Mouse (Mus musculus) stomach, embryonic 15.5 days (tissue): ENCODE measurements around the gene Alms1. TPM values are rescaled to one million over a fixed set of nuclear protein-coding genes. Genes with fewer than 3 reads are reported as not detected.

Source experiments
- ATAC-seq: fragments of 200-750 bp; cut with Nextera tagmentation; 2 replicates; pipeline ENCODE4 v1.8.0; 2017; ENCODE audit warnings: low read depth, moderate number of reproducible peaks, moderate TSS enrichment; ENCODE audit not compliant: insufficient read depth, low FRiP score
- H3K27ac ChIP-seq: fragments of 300-500 bp; sonication (generic); 2 replicates; pipeline ENCODE4 v1.5.1; 2015; ENCODE audit warnings: mild to moderate bottlenecking, inconsistent platforms
- H3K27me3 ChIP-seq: fragments of 300-500 bp; sonication (generic); replicated peaks from 2 replicates; pipeline ENCODE4 v1.6.1; 2015; ENCODE audit warnings: inconsistent platforms
- H3K36me3 ChIP-seq: fragments of 300-500 bp; sonication (generic); 2 replicates; pipeline ENCODE4 v1.6.1; 2015; ENCODE audit warnings: inconsistent platforms
- H3K4me1 ChIP-seq: fragments of 300-500 bp; sonication (generic); 2 replicates; pipeline ENCODE4 v1.6.1; 2015; ENCODE audit warnings: inconsistent platforms
- H3K4me2 ChIP-seq: fragments of 300-500 bp; sonication (generic); 2 replicates; pipeline ENCODE4 v1.6.1; 2015; ENCODE audit warnings: mild to moderate bottlenecking, inconsistent platforms
- H3K4me3 ChIP-seq: fragments of 300-500 bp; sonication (generic); replicated peaks from 2 replicates; pipeline ENCODE4 v1.5.1; 2015; ENCODE audit warnings: inconsistent platforms
- H3K9ac ChIP-seq: fragments of 300-500 bp; sonication (generic); 2 replicates; pipeline ENCODE4 v1.6.1; 2015; ENCODE audit warnings: inconsistent platforms
- H3K9me3 ChIP-seq: fragments of 300-500 bp; sonication (generic); 2 replicates; pipeline ENCODE4 v1.6.1; 2016; ENCODE audit warnings: inconsistent platforms
- WGBS: fragments of 180-500 bp; shearing (Covaris S2); methylation state at CpG from one replicate; pipeline ENCODE4 v1.1.7; 2015; 5-methylcytosine and 5-hydroxymethylcytosine counted together
- polyA plus RNA-seq: library from polyadenylated mRNA; unstranded; fragments of >200 nt; fragmentation: Nextera tagmentation; extraction: Ambion mirVana; gene quantifications from 2 replicates; pipeline ENCODE4 v1.2.1, GENCODE M21; 2015

Gene Alms1
- polyA plus RNA-seq = 4.0 and 5.2 TPM in 2 replicates

DNA sequence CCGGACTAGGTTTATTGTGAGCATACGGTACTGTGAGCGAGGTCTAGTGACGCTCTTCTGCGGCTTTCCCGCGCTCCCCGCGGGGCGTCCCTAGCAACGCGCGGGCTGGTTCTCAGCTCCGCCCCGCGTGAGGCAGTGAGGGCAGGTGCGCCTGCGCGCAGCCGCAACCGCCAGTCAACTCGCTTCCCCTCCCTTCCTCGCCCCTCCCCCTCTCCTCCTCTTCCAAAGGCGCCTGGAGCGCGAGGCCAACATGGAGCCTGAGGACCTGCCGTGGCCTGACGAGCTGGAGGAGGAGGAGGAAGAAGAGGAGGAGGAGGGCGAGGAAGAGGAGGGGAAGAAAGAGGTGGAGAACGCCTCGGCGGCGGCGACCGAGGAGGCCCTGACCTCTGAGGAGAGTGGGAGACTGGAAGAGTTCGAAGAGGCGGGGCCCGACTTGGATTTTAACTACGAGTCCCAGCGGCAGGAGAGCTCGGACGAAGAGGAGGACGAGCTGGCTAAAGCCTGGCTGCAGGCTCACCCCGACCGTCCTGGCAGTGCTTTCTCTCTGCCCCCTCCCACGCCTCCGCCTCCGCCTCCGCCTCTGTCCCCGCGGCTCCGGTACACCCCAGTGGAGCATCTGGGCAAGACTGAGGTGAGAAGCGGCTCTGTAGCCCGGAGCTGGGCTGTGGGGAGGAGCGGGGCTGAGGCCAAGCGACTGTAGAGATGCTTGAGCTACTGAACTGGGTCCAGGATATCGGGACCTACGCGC, at the start of gene Alms1:
Gene Alms1, plus strand, starts transcription at position 136 of the 748 bp plus-strand sequence.
- Histone ChIP-seq H3K4me1 (peaks cover 9% of the 10 kb centered on the region; the same call in 1 of the 2 replicates), H3K9me3 (no peaks in the 10 kb centered on the region), H3K27ac (peak within 1 kb of the TSS; percentile 64), H3K4me2 (peak within 1 kb of the TSS; percentile 76), H3K36me3 (no peaks in the 10 kb centered on the region), H3K27me3 (no peaks in the 10 kb centered on the region), H3K4me3 (peak within 1 kb of the TSS; percentile 66), H3K9ac (peak within 1 kb of the TSS; percentile 53)
- ATAC-seq = peak; percentile 95
- under 1% methylated on average over 56 of the region's 59 CpGs for WGBS

- Histone ChIP-seq H3K27me3 (no peaks in the 10 kb centered on the region), H3K4me1 (no peaks in the 10 kb centered on the region), H3K4me2 (no peak overlapping the region), H3K9ac (no peak overlapping the region), H3K9me3 (no peaks in the 10 kb centered on the region), H3K27ac (no peak overlapping the region), H3K36me3 (no peaks in the 10 kb centered on the region), H3K4me3 (no peak overlapping the region)
- WGBS = 68% methylated on average over 10 of the region's 10 CpGs
- no peak for ATAC-seq
Measured at GRCm38 (mm10) chr6:85543351-85544175, 43.8 kb upstream of the Alms1 start.

DNA sequence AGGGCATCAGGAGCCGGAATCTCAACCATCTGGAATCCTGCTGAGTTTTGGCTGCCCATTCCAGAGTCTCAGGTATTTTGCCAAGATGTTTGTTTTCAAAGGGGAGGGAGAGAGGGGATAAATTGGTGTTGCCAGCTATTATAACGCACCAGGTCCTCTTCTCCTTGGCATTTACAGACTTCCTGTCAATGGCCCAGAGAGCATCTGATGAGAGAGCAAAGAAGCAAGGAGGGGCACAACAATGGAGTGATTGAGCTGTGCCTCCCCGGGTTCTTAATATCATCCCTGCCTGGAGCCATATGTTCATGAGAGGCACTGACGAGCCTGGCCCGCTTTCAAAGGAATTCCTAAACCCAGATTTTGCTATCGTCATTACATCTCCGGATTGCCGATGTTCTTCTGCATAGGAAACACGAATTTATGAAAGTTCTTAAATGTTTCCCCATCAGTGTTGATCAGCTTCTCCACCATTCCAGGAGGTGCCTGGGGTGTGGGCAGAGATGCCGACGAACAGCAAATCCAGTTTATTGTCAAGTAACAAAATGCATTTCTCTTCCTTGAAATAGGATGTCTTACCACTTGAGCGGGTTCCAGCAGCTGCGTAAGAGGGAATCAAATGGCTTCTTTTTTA, 43.0 kb upstream of the Alms1 start:
- Histone ChIP-seq H3K4me1 (no peaks in the 10 kb centered on the region), H3K9me3 (no peaks in the 10 kb centered on the region), H3K36me3 (no peaks in the 10 kb centered on the region), H3K27me3 (no peaks in the 10 kb centered on the region), H3K27ac (no peak overlapping the region), H3K4me3 (no peak overlapping the region), H3K9ac (no peak overlapping the region), H3K4me2 (no peak overlapping the region)
- no peak for ATAC-seq
- WGBS = 77% methylated on average over 13 of the region's 13 CpGs

DNA sequence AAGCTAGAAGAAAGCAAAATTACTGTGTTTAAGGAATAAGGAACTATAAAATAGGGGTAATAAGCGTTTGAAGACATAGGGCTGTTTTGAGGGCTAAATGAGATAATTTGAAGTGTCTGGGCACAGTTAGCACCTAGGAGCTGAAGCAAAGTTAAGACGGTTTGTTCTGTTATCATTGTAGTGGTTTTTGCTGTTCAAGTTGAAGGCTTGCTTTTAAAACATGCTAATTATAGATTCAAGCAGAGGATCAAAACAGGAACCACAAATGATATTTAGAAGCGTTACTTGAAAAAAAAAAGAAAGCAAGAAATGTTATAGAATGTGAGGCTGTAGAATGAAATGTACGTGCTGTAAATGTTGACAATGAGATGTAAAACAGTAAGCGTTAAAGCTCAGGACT, 39.7 kb upstream of the Alms1 start:
- no peak for ATAC-seq
- WGBS = 86% methylated on average over 5 of the region's 5 CpGs
- no peak overlapping the region for H3K4me2 ChIP-seq

DNA sequence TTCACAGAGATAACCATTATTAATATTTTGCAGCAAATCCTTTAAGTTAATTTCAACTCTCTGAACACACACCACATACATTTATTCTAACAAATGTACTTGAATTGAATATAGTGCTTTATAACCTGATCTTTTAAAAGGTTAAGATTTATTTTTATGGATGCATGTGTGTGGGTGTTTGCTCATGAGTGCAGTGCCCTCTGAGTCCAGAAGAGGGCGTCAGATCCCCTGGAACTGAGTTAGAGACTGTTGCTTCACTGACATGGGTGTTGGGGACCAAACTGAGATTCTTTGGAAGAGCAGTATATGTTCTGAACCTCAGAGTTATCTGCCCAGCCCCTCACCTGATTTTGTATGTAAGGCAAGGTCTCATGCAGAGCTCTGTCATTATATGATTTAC, 25.0 kb upstream of the Alms1 start:
- Histone ChIP-seq H3K27me3 (no peaks in the 10 kb centered on the region), H3K27ac (no peak overlapping the region), H3K9ac (no peak overlapping the region), H3K9me3 (no peaks in the 10 kb centered on the region), H3K4me2 (no peak overlapping the region), H3K36me3 (no peaks in the 10 kb centered on the region), H3K4me1 (no peaks in the 10 kb centered on the region), H3K4me3 (no peak overlapping the region)
- 24% methylated on average over 1 of the region's 1 CpGs for WGBS
- ATAC-seq = no peak

More for the DNA sequence above, 39.7 kb upstream of the Alms1 start:
- H3K9me3 ChIP-seq = no peaks in the 10 kb centered on the region
- no peak overlapping the region for H3K9ac ChIP-seq
- H3K4me1 ChIP-seq = no peaks in the 10 kb centered on the region
- H3K27me3 ChIP-seq = no peaks in the 10 kb centered on the region
- no peak overlapping the region for H3K27ac ChIP-seq
- no peaks in the 10 kb centered on the region for H3K36me3 ChIP-seq
- no peak overlapping the region for H3K4me3 ChIP-seq

- Histone ChIP-seq H3K4me3 (no peak overlapping the region), H3K9ac (no peak overlapping the region), H3K27ac (no peak overlapping the region), H3K36me3 (no peaks in the 10 kb centered on the region), H3K9me3 (no peaks in the 10 kb centered on the region), H3K4me1 (no peaks in the 10 kb centered on the region), H3K4me2 (no peak overlapping the region), H3K27me3 (no peaks in the 10 kb centered on the region)
- WGBS = 85% methylated on average over 5 of the region's 5 CpGs
- no peak for ATAC-seq
Measured at GRCm38 (mm10) chr6:85572816-85573215, 14.5 kb upstream of the Alms1 start.

DNA sequence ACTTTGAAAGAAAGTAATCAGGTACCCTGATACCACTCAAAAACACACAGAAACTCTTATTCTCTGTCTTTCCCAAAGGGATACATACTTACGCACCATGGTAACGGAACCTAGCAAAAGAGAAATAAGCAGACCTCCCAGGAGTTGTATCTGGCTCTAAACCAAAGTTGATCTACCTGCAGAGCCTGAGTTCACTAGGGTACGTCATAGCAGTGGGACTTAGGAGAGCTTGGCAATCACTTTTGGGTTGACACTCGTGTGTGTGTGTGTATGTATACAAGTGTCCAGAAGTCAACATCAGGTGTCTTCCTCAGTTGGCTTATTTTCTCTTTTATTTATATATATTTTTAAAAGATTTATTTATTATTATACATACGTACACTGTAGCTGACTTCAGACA, 5.6 kb upstream of the Alms1 start:
- no peaks in the 10 kb centered on the region for H3K36me3 ChIP-seq
- ATAC-seq = no peak
- WGBS = 84% methylated on average over 5 of the region's 5 CpGs

GRCm38 (mm10) chr6:85584612-85585011, 2.7 kb upstream of the Alms1 start:
- Histone ChIP-seq H3K4me1 (peaks cover 4% of the 10 kb centered on the region; the same call in 1 of the 2 replicates), H3K27me3 (no peaks in the 10 kb centered on the region), H3K4me2 (no peak overlapping the region), H3K9me3 (no peaks in the 10 kb centered on the region), H3K36me3 (no peaks in the 10 kb centered on the region), H3K9ac (no peak overlapping the region), H3K27ac (no peak overlapping the region), H3K4me3 (no peak overlapping the region)
- ATAC-seq = no peak
- WGBS = 79% methylated on average over 4 of the region's 4 CpGs

More for the DNA sequence above, 5.6 kb upstream of the Alms1 start:
- no peaks in the 10 kb centered on the region for H3K4me1 ChIP-seq
- H3K4me3 ChIP-seq = no peak overlapping the region
- H3K27me3 ChIP-seq = no peaks in the 10 kb centered on the region
- H3K4me2 ChIP-seq = no peak overlapping the region
- no peak overlapping the region for H3K9ac ChIP-seq
- H3K9me3 ChIP-seq = no peaks in the 10 kb centered on the region
- no peak overlapping the region for H3K27ac ChIP-seq

DNA sequence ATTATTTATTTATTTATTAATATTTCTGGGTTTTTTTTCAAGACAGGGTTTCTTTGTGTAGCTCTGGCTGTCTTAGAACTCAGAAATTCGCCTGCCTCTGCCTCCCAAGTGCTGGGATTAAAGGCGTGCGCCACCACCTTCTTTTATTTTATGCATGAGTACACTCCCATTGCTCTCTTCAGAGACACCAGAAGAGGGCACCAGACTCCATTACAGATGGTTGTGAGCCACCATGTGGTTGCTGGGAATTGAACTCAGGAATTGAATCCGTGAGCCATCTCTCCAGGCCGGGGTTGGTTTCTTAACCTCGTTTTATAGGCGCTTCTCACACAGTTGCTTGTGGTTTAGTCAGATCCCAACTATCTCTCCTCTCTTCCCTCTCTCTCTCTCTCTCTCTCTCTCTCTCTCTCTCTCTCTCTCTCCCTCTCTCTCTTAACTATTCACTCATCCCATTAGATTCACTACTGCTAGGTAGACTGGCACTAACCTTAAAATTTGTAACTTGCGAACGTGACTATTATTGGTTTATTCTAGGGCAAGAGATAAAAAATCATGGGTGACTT, 445 bp upstream of the Alms1 start:
- Histone ChIP-seq H3K4me1 (peaks cover 9% of the 10 kb centered on the region; the same call in 1 of the 2 replicates), H3K4me2 (peak overlapping the region; percentile 76), H3K27ac (no peak overlapping the region), H3K27me3 (no peaks in the 10 kb centered on the region), H3K36me3 (no peaks in the 10 kb centered on the region), H3K9ac (no peak overlapping the region; the same call in 1 of the 2 replicates), H3K9me3 (no peaks in the 10 kb centered on the region), H3K4me3 (peak overlapping the region; percentile 66)
- 0 out of 2 replicates have a peak, but pooled peaks have one; percentile 11 for ATAC-seq
- 29% methylated on average over 9 of the region's 9 CpGs for whole genome bisulfite sequencing

GRCm38 (mm10) chr6:85588164-85588563, 833 bp downstream of the Alms1 start:
- peak overlapping the region; percentile 53 for H3K9ac ChIP-seq
- 0% methylated on average over 10 of the region's 10 CpGs for WGBS
- peak overlapping the region; percentile 66 for H3K4me3 ChIP-seq
- ATAC-seq = no peak
- H3K9me3 ChIP-seq = no peaks in the 10 kb centered on the region
- H3K27ac ChIP-seq = peak overlapping the region; percentile 64
- H3K4me1 ChIP-seq = peaks cover 9% of the 10 kb centered on the region; the same call in 1 of the 2 replicates
- no peaks in the 10 kb centered on the region for H3K36me3 ChIP-seq
- H3K27me3 ChIP-seq = no peaks in the 10 kb centered on the region
- peak overlapping the region; percentile 76 for H3K4me2 ChIP-seq

- Histone ChIP-seq H3K9me3 (no peaks in the 10 kb centered on the region), H3K4me1 (peaks cover 9% of the 10 kb centered on the region; the same call in 1 of the 2 replicates), H3K36me3 (no peaks in the 10 kb centered on the region), H3K27ac (no peak overlapping the region), H3K9ac (no peak overlapping the region), H3K4me2 (peak overlapping the region; percentile 76), H3K4me3 (peak overlapping the region; percentile 66), H3K27me3 (no peaks in the 10 kb centered on the region)
- no peak for ATAC-seq
- WGBS = 12% methylated on average over 4 of the region's 4 CpGs
Measured at GRCm38 (mm10) chr6:85588568-85588967, 1.2 kb downstream of the Alms1 start.
